Mouse (Mus musculus): ENCODE measurements around the gene Tob1. TPM values are rescaled to one million over a fixed set of nuclear protein-coding genes. Genes with fewer than 3 reads are reported as not detected.
A peak's percentile ranks its signal among the peaks of the same experiment; 100 is the strongest.

The Tob1 gene
- polyA plus RNA-seq, 2 experiments, result 28.4 to 34.8 TPM

GRCm38 (mm10) chr11:94216247-94216646, 5.0 kb downstream of the Tob1 start:
- no peak for DNase-seq (ENCODE audit: low spot score)
- Histone ChIP-seq H3K9me3 (ENCODE audit: control insufficient read depth, low read length) (no peaks in the 10 kb centered on the region), H3K27ac (replicated peaks; ENCODE audit: low read depth, low read length) (no peak overlapping the region), H3K4me2 (replicated peaks; ENCODE audit: low read depth, low read length, severe bottlenecking) (no peak overlapping the region), H3K4me1 (ENCODE audit: control insufficient read depth, insufficient read depth, low read length) (peaks cover 15% of the 10 kb centered on the region), H3K36me3 (ENCODE audit: control insufficient read depth, insufficient read depth, low read length) (peaks cover 16% of the 10 kb centered on the region), H3K4me3 (replicated peaks; ENCODE audit: low read length) (no peak overlapping the region), H3K27me3 (ENCODE audit: control insufficient read depth, insufficient read depth, low read length) (no peaks in the 10 kb centered on the region), H3K9ac (ENCODE audit: low read depth, low read length, severe bottlenecking) (no peak overlapping the region)
- no peak for TF ChIP-seq POLR2A (IDR thresholded peaks at IDR 0.05; ENCODE audit: borderline replicate concordance, extremely low read depth, insufficient read depth, insufficient read length)
- ATAC-seq (ENCODE audit: low FRiP score, low read depth), result no peak
- WGBS, result 60% methylated on average over 2 of the region's 2 CpGs

- 0 out of 2 replicates have a peak, but pooled peaks cover 2% of the 10 kb centered on the region for H3K4me1 ChIP-seq (ENCODE audit: control insufficient read depth, insufficient read depth, low read length)
- no peaks in the 10 kb centered on the region for H3K9me3 ChIP-seq (ENCODE audit: control insufficient read depth, low read length)
- no peak overlapping the region for H3K27ac ChIP-seq (replicated peaks; ENCODE audit: low read depth, low read length)
- no peak for TF ChIP-seq POLR2A (IDR thresholded peaks at IDR 0.05; ENCODE audit: borderline replicate concordance, extremely low read depth, insufficient read depth, insufficient read length)
- H3K27me3 ChIP-seq (ENCODE audit: control insufficient read depth, insufficient read depth, low read length), result no peaks in the 10 kb centered on the region
- no peaks in the 10 kb centered on the region for H3K36me3 ChIP-seq (ENCODE audit: control insufficient read depth, insufficient read depth, low read length)
- WGBS, result 91% methylated on average over 7 of the region's 7 CpGs
- no peak overlapping the region for H3K4me2 ChIP-seq (replicated peaks; ENCODE audit: low read depth, low read length, severe bottlenecking)
- H3K4me3 ChIP-seq (replicated peaks; ENCODE audit: low read length), result no peak overlapping the region
- H3K9ac ChIP-seq (ENCODE audit: low read depth, low read length, severe bottlenecking), result no peak overlapping the region
- ATAC-seq (ENCODE audit: low FRiP score, low read depth) (no peak), DNase-seq (ENCODE audit: low spot score) (no peak)
Measured at GRCm38 (mm10) chr11:94221257-94221656, 10.0 kb downstream of the Tob1 start.

GRCm38 (mm10) chr11:94223531-94223930, 12.3 kb downstream of the Tob1 start:
- TF ChIP-seq POLR2A (IDR thresholded peaks at IDR 0.05; ENCODE audit: borderline replicate concordance, extremely low read depth, insufficient read depth, insufficient read length), result no peak
- Histone ChIP-seq H3K27me3 (ENCODE audit: control insufficient read depth, insufficient read depth, low read length) (no peaks in the 10 kb centered on the region), H3K27ac (replicated peaks; ENCODE audit: low read depth, low read length) (no peak overlapping the region), H3K36me3 (ENCODE audit: control insufficient read depth, insufficient read depth, low read length) (no peaks in the 10 kb centered on the region), H3K9me3 (ENCODE audit: control insufficient read depth, low read length) (no peaks in the 10 kb centered on the region), H3K4me2 (replicated peaks; ENCODE audit: low read depth, low read length, severe bottlenecking) (no peak overlapping the region), H3K4me3 (replicated peaks; ENCODE audit: low read length) (no peak overlapping the region), H3K4me1 (ENCODE audit: control insufficient read depth, insufficient read depth, low read length) (peaks cover 10% of the 10 kb centered on the region), H3K9ac (ENCODE audit: low read depth, low read length, severe bottlenecking) (no peak overlapping the region)
- DNase-seq (ENCODE audit: low spot score) (no peak), ATAC-seq (ENCODE audit: low FRiP score, low read depth) (no peak)
- 73% methylated on average over 9 of the region's 9 CpGs for WGBS

- Histone ChIP-seq H3K27ac (replicated peaks; ENCODE audit: low read depth, low read length) (no peak overlapping the region), H3K9ac (ENCODE audit: low read depth, low read length, severe bottlenecking) (no peak overlapping the region)
- WGBS, result 37% methylated on average over 7 of the region's 7 CpGs
Measured at GRCm38 (mm10) chr11:94225985-94226384, 14.7 kb downstream of the Tob1 start.

GRCm38 (mm10) chr11:94228416-94228815, 17.2 kb downstream of the Tob1 start:
- no peaks in the 10 kb centered on the region for H3K9me3 ChIP-seq (ENCODE audit: control insufficient read depth, low read length)
- H3K4me3 ChIP-seq (replicated peaks; ENCODE audit: low read length), result no peak overlapping the region
- H3K27me3 ChIP-seq (ENCODE audit: control insufficient read depth, insufficient read depth, low read length), result no peaks in the 10 kb centered on the region
- no peak for TF ChIP-seq POLR2A (IDR thresholded peaks at IDR 0.05; ENCODE audit: borderline replicate concordance, extremely low read depth, insufficient read depth, insufficient read length)
- H3K27ac ChIP-seq (replicated peaks; ENCODE audit: low read depth, low read length), result no peak overlapping the region
- no peak overlapping the region for H3K4me2 ChIP-seq (replicated peaks; ENCODE audit: low read depth, low read length, severe bottlenecking)
- peaks cover 12% of the 10 kb centered on the region for H3K4me1 ChIP-seq (ENCODE audit: control insufficient read depth, insufficient read depth, low read length)
- DNase-seq (ENCODE audit: low spot score) (no peak), ATAC-seq (ENCODE audit: low FRiP score, low read depth) (no peak)
- WGBS, result 41% methylated on average over 9 of the region's 9 CpGs
- H3K9ac ChIP-seq (ENCODE audit: low read depth, low read length, severe bottlenecking), result no peak overlapping the region; the same call in 1 of the 2 replicates
- no peaks in the 10 kb centered on the region for H3K36me3 ChIP-seq (ENCODE audit: control insufficient read depth, insufficient read depth, low read length)

More at GRCm38 (mm10) chr11:94225985-94226384, 14.7 kb downstream of the Tob1 start:
- no peaks in the 10 kb centered on the region for H3K9me3 ChIP-seq (ENCODE audit: control insufficient read depth, low read length)
- H3K4me1 ChIP-seq (ENCODE audit: control insufficient read depth, insufficient read depth, low read length), result peaks cover 12% of the 10 kb centered on the region
- no peaks in the 10 kb centered on the region for H3K36me3 ChIP-seq (ENCODE audit: control insufficient read depth, insufficient read depth, low read length)
- no peaks in the 10 kb centered on the region for H3K27me3 ChIP-seq (ENCODE audit: control insufficient read depth, insufficient read depth, low read length)
- 0 out of 2 replicates have a peak, but pooled peaks have one; percentile 23 for ATAC-seq (ENCODE audit: low FRiP score, low read depth)
- no peak for TF ChIP-seq POLR2A (IDR thresholded peaks at IDR 0.05; ENCODE audit: borderline replicate concordance, extremely low read depth, insufficient read depth, insufficient read length)
- no peak overlapping the region for H3K4me2 ChIP-seq (replicated peaks; ENCODE audit: low read depth, low read length, severe bottlenecking)
- no peak overlapping the region for H3K4me3 ChIP-seq (replicated peaks; ENCODE audit: low read length)
- peak; percentile 54 for DNase-seq (ENCODE audit: low spot score)

Data from limb, embryonic 14.5 days (tissue).